Mouse (Mus musculus): ENCODE measurements around the gene Sema4c. TPM values are rescaled to one million over a fixed set of nuclear protein-coding genes. Genes with fewer than 3 reads are reported as not detected.

The Sema4c gene
- polyA plus RNA-seq, 1 experiment from 2014 or later = 10.0 TPM

DNA sequence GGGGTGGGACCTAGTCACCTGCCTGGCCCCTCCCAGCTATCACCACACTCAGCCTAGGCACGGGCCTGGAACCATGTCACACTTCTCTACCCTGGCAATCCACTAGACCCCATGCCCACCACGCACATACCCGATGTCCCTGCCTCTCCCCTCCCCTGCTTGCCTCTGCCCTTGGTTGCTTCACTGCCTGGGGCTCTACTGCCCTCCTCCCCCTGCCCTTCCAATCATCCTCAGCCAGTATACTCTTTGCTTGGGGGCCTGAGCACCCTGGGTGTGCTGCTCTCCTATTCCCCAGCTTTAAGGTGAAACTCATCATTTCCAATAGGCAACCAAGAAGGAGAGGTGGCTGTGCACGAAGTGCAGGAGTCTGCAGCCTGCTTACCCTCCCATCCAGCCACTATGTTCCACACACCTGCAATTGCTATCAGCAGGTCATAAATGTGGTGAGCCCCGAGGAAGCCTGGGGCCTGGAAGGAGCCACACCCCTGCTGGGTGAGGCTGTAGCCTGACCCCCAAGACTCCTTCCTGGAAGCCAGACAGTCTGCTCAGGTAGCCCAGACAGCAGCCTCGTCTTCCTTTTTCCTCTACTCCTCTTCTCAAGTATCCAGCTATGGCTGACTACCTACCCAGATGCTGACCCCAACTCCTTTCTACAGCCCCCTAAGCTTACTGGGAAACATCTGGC lies 19.0 kb upstream of the Sema4c start:
- H3K36me3 ChIP-seq = no peaks in the 10 kb centered on the region
- no peak overlapping the region for H3K4me2 ChIP-seq
- no peak for ATAC-seq (ENCODE audit: extremely low read depth, insufficient number of reproducible peaks, low FRiP score, low TSS enrichment)
- H3K27ac ChIP-seq (replicated peaks) = no peak overlapping the region
- no peaks in the 10 kb centered on the region for H3K27me3 ChIP-seq (replicated peaks)
- no peak overlapping the region for H3K9ac ChIP-seq
- WGBS = 65% methylated on average over 6 of the region's 6 CpGs
- H3K4me1 ChIP-seq = peaks cover 68% of the 10 kb centered on the region
- H3K4me3 ChIP-seq = no peak overlapping the region
- H3K9me3 ChIP-seq = no peaks in the 10 kb centered on the region

DNA sequence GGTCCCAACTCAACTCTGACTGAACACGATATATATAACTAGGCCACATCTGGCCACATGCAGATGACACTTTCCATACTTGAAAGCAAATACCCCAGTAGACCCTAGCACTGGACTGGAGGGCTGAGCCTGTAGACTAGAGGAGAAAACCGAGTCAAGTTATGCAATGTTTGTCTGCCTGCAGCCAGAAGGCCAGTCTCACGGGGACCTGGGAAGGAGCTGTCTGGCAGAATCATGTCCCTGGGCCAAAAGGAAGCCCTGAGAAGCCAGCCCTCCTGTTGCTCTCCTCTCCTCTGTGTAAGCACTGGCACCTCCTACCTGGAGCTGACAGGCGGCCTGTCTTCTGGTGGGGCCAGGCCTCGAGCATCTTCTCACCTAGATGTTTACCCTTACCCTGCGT lies 17.2 kb upstream of the Sema4c start:
- ATAC-seq (ENCODE audit: extremely low read depth, insufficient number of reproducible peaks, low FRiP score, low TSS enrichment) = no peak
- Histone ChIP-seq H3K9me3 (no peaks in the 10 kb centered on the region), H3K9ac (peak overlapping the region; percentile 25; the same call in 1 of the 2 replicates), H3K4me3 (no peak overlapping the region), H3K36me3 (no peaks in the 10 kb centered on the region), H3K4me2 (no peak overlapping the region), H3K27me3 (replicated peaks) (no peaks in the 10 kb centered on the region), H3K4me1 (peaks cover 68% of the 10 kb centered on the region), H3K27ac (replicated peaks) (no peak overlapping the region)
- 62% methylated on average over 6 of the region's 6 CpGs for WGBS

DNA sequence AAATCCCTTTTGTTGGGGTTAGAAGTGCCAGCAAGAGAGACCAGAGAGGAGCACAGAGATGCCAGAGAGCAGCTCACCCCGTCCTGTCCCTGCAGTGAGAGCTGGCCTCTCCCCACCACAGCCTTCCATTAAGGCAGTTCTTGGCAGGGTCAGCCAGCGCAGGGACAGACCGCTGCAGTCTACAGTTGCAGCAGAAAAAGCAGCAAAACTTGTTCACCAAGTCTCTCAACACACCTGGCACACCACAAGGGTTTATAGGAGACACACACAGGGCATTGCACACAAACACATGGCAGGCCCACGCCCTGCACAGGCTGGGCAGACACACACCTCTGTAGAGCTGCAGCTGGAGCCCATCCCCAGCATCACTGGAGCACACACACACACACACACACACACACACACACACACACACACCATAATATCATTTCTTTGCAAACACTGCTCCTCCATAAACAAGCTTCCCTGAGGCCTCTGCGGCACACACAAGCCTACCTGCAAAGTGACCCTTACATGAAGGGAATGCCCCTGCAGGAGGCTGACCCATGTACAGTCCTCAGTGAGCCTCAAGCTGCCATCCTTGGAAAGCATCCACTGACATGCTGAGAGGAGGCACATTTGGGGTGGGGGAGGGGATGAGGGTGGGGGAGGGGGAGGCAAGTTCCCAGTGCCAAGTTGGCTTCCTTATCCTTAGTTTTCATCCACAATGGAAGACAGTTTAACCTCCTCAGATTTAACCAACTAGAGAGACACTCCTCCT lies 16.2 kb upstream of the Sema4c start:
- Histone ChIP-seq H3K4me1 (peaks cover 68% of the 10 kb centered on the region), H3K27ac (replicated peaks) (no peak overlapping the region)
- 87% methylated on average over 5 of the region's 5 CpGs for WGBS

DNA sequence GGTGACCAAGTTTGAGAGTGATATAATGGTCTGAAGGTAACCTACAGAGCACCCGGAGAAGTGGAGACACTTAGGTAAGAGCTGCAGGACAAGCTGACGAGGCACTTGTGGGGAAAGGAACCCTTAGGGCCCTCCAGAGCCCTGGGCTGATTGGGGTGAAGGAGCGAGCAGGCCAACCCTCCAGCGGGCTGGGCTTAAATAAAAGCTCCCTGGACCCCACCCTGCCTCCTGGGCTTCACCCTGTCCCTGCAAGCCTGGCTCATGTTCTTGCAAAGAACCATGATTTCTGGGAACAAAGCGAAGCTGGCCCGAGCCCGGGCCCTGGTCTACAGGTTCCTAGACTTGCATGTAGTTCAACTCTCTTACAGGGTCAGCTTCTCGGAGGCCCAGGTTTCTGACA lies 15.4 kb upstream of the Sema4c start:
- H3K9me3 ChIP-seq = no peaks in the 10 kb centered on the region
- H3K4me2 ChIP-seq = no peak overlapping the region
- H3K9ac ChIP-seq = no peak overlapping the region
- 72% methylated on average over 8 of the region's 8 CpGs for WGBS
- H3K36me3 ChIP-seq = no peaks in the 10 kb centered on the region
- no peak for ATAC-seq (ENCODE audit: extremely low read depth, insufficient number of reproducible peaks, low FRiP score, low TSS enrichment)
- no peak overlapping the region for H3K4me3 ChIP-seq
- H3K27ac ChIP-seq (replicated peaks) = no peak overlapping the region
- no peaks in the 10 kb centered on the region for H3K27me3 ChIP-seq (replicated peaks)
- peaks cover 68% of the 10 kb centered on the region for H3K4me1 ChIP-seq

More for the DNA sequence above, 16.2 kb upstream of the Sema4c start:
- Histone ChIP-seq H3K4me3 (no peak overlapping the region), H3K4me2 (no peak overlapping the region), H3K27me3 (replicated peaks) (no peaks in the 10 kb centered on the region), H3K9ac (no peak overlapping the region), H3K36me3 (no peaks in the 10 kb centered on the region), H3K9me3 (no peaks in the 10 kb centered on the region)
- no peak for ATAC-seq (ENCODE audit: extremely low read depth, insufficient number of reproducible peaks, low FRiP score, low TSS enrichment)

DNA sequence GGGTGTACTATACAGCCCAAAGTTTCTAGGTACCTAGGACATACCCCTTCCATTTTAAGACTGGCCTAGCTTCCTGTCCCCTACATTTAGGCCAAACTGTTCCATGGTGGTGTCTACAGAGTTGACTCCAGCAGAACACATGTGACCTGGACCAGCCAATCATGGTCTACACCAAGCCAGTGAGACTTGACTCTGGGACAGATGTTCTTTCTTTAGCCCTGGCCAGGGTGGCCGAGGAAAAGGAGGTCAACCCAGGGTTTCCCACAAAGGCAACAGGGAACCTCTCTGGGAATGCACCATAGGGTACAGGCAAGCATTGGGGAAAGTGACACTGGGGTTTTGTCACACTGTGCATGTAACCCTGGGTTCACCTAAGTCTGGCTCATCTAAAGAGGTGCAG lies 14.6 kb upstream of the Sema4c start:
- no peaks in the 10 kb centered on the region for H3K9me3 ChIP-seq
- H3K27ac ChIP-seq (replicated peaks) = no peak overlapping the region
- H3K36me3 ChIP-seq = no peaks in the 10 kb centered on the region
- WGBS = 50% methylated on average over 1 of the region's 1 CpGs
- H3K4me3 ChIP-seq = no peak overlapping the region
- H3K4me1 ChIP-seq = peaks cover 76% of the 10 kb centered on the region
- no peaks in the 10 kb centered on the region for H3K27me3 ChIP-seq (replicated peaks)
- no peak overlapping the region for H3K4me2 ChIP-seq
- no peak for ATAC-seq (ENCODE audit: extremely low read depth, insufficient number of reproducible peaks, low FRiP score, low TSS enrichment)
- H3K9ac ChIP-seq = no peak overlapping the region

DNA sequence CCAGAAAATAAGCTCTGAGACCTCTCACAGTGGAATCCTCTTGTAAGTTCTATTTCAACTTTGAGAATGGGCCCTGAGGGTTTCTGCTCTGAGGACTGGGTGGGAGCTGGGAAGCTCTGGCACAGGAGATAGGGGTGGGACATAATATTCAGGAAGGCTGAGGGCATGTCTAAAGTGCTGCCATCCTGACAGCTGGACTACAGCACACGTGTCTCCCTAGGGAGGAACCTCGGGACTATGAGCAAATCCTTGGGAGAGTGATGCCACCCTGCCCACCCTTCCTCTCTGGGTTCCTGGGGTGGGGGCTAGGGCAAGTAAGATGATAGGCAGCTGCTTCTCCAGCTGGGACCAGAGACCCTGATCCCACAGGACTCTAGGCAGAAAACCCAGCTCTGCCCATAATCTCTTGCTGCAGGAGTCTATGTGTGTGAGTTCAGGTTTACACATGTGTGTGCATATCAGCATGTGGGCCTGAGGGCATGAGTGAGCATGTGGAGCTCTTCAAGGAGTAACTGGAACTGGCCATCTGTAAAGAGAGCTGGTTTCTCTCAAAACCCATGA lies 14.1 kb upstream of the Sema4c start:
- H3K4me2 ChIP-seq = no peak overlapping the region
- H3K9ac ChIP-seq = no peak overlapping the region
- H3K4me1 ChIP-seq = peaks cover 77% of the 10 kb centered on the region
- WGBS = 51% methylated on average over 2 of the region's 2 CpGs
- H3K36me3 ChIP-seq = no peaks in the 10 kb centered on the region
- no peak overlapping the region for H3K27ac ChIP-seq (replicated peaks)
- no peak overlapping the region for H3K4me3 ChIP-seq
- no peak for ATAC-seq (ENCODE audit: extremely low read depth, insufficient number of reproducible peaks, low FRiP score, low TSS enrichment)
- H3K27me3 ChIP-seq (replicated peaks) = no peaks in the 10 kb centered on the region
- H3K9me3 ChIP-seq = no peaks in the 10 kb centered on the region

DNA sequence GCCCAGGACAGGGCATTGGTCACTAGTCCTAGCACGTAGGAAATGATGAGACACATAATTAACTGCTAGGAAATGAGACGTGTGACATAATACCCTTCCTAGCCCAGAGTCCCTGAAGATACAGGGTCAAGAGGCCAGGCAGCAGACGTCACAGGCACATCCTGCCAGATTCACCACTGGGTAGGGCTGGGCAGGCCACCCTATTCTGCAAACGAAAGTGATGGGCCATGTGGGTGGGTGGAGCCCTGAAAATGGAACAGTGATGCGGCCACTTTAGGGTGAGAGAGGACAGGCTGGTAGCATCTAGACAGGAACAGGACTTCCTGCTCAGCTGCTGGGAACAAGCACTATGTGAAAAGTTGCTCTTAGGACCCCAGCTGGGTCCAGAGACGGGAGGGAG lies 13.5 kb upstream of the Sema4c start:
- no peak overlapping the region for H3K4me2 ChIP-seq
- no peaks in the 10 kb centered on the region for H3K27me3 ChIP-seq (replicated peaks)
- 0 out of 2 replicates have a peak overlapping the region, but pooled peaks have one; percentile 1 for H3K27ac ChIP-seq (replicated peaks)
- ATAC-seq (ENCODE audit: extremely low read depth, insufficient number of reproducible peaks, low FRiP score, low TSS enrichment) = no peak
- H3K4me3 ChIP-seq = no peak overlapping the region
- H3K4me1 ChIP-seq = peaks cover 76% of the 10 kb centered on the region
- 30% methylated on average over 6 of the region's 6 CpGs for WGBS
- H3K9ac ChIP-seq = no peak overlapping the region
- H3K36me3 ChIP-seq = no peaks in the 10 kb centered on the region
- no peaks in the 10 kb centered on the region for H3K9me3 ChIP-seq

DNA sequence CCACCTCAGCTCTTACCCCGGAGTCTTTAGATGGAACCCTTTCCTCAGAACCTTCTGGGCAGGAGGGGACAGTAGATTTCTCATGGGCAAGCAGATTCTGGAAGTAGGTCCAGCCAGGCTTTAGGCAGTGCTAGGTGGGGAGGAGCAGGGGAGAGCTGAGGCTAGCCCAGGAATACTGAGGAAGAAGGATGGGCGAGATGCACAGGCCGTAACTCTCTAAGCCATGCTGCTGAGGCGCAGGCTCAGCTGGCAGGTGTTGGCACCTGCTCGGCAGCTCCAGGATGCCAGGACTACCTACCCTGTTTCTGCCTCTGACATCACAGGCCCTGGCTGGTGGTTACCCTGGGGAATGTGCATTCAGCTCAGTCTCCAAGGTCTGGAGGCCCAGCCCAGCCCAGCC lies 12.2 kb upstream of the Sema4c start:
- H3K4me2 ChIP-seq = no peak overlapping the region
- peak overlapping the region; percentile 0 for H3K9ac ChIP-seq
- H3K36me3 ChIP-seq = no peaks in the 10 kb centered on the region
- H3K27ac ChIP-seq (replicated peaks) = no peak overlapping the region
- H3K9me3 ChIP-seq = no peaks in the 10 kb centered on the region
- no peak overlapping the region for H3K4me3 ChIP-seq
- ATAC-seq (ENCODE audit: extremely low read depth, insufficient number of reproducible peaks, low FRiP score, low TSS enrichment) = no peak
- H3K27me3 ChIP-seq (replicated peaks) = no peaks in the 10 kb centered on the region
- 88% methylated on average over 5 of the region's 5 CpGs for WGBS
- peaks cover 74% of the 10 kb centered on the region for H3K4me1 ChIP-seq

DNA sequence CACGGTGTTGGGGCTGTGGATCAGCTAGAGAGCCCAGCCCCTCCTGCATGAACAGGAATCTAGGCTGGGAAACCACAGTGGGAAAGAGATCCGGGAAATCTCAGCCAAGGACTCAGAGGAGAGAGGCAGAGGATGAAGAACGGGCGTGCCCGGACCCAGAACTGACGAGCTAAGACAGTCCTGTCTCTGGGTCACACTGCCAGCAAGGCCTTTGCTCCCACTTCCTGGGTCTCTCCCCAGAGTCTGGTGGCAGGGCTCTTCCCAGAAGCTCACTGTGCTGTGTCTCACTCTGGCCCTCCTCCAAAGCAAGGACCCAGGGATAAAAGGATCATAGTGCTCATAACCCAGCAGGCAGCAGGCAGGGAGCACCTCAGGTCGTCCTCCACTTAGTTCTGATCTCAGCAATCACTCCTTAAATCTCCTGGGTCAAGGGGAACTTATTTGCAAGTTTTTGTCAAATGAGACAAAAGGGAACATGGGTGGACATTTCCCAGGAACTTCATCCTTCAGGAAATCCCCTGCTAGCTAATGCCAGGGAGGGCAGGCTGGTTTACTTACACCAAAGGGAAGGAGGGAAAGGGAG lies 11.6 kb upstream of the Sema4c start:
- Histone ChIP-seq H3K36me3 (no peaks in the 10 kb centered on the region), H3K27me3 (replicated peaks) (no peaks in the 10 kb centered on the region), H3K4me1 (peaks cover 73% of the 10 kb centered on the region), H3K9me3 (no peaks in the 10 kb centered on the region), H3K27ac (replicated peaks) (0 out of 2 replicates have a peak overlapping the region, but pooled peaks have one; percentile 2), H3K4me3 (no peak overlapping the region), H3K4me2 (no peak overlapping the region), H3K9ac (peak overlapping the region; percentile 28)
- 73% methylated on average over 7 of the region's 7 CpGs for WGBS
- no peak for ATAC-seq (ENCODE audit: extremely low read depth, insufficient number of reproducible peaks, low FRiP score, low TSS enrichment)

DNA sequence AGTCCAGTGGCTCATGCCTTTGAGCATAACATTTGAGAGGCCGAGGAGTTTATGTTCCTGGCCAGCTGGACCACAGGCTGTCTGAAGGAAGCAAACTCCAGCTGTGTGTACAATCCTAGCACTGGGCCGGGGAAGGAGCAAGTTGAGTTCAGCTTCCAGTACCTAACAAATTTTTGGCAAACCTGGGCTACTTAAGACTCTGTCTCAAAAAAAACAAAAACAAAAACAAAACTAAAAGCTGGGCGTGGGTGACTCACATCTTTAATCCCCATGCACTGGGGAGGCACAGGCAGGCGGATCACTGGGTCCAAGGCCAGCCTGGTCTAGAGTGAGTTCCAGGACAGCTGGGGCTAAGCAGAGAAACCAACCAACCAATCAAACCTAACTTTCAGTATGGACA lies 10.6 kb upstream of the Sema4c start:
- no peaks in the 10 kb centered on the region for H3K9me3 ChIP-seq
- H3K9ac ChIP-seq = no peak overlapping the region
- H3K4me1 ChIP-seq = peaks cover 74% of the 10 kb centered on the region
- ATAC-seq (ENCODE audit: extremely low read depth, insufficient number of reproducible peaks, low FRiP score, low TSS enrichment) = no peak
- 0 out of 2 replicates have a peak overlapping the region, but pooled peaks have one; percentile 26 for H3K27ac ChIP-seq (replicated peaks)
- H3K4me3 ChIP-seq = no peak overlapping the region
- no peaks in the 10 kb centered on the region for H3K27me3 ChIP-seq (replicated peaks)
- no peak overlapping the region for H3K4me2 ChIP-seq
- WGBS = 70% methylated on average over 4 of the region's 4 CpGs
- H3K36me3 ChIP-seq = no peaks in the 10 kb centered on the region

DNA sequence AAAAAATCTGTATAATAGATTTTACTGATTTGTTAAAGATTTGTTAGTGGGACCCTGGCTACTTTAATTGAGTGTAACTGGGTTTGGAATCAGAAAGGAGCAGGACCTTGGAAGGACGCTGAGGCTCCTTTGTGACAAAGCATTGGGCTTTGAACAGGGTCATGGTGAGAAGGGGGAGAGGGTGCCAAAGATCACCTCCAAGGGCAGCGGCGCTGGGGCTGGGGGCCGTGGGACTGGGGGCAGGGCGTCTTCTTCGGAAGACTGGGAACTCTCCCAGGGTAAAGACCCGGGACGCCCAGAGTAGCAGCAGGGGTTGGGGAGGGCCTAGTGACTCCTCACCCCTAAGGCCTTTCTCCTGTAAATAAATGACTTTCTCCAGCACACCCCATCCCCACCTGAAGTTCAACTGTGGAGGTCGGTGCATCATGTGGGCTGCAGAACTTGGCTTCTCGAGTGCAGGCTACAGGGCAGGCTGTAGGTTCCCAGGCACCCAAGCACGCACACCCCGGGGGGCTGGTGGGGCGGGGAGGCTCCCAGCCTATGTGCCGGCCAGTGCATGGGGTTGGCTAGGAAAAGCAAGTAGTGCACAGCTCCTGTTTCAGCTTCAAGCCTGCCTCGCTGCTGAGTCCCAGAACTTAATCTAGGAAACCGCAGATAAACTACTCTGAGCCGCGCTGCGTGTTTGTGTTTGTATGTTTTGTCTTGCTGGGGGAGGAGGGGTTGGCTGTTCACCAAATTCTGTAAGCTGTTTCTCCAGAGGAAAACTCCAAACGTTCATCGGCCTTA lies 9.9 kb upstream of the Sema4c start:
- peak overlapping the region; percentile 24; the same call in 1 of the 2 replicates for H3K9ac ChIP-seq
- H3K4me2 ChIP-seq = no peak overlapping the region
- ATAC-seq (ENCODE audit: extremely low read depth, insufficient number of reproducible peaks, low FRiP score, low TSS enrichment) = no peak
- H3K4me1 ChIP-seq = peaks cover 78% of the 10 kb centered on the region
- H3K27me3 ChIP-seq (replicated peaks) = no peaks in the 10 kb centered on the region
- H3K9me3 ChIP-seq = no peaks in the 10 kb centered on the region
- H3K4me3 ChIP-seq = no peak overlapping the region
- no peaks in the 10 kb centered on the region for H3K36me3 ChIP-seq
- WGBS = 39% methylated on average over 21 of the region's 21 CpGs
- no peak overlapping the region for H3K27ac ChIP-seq (replicated peaks)

Measured in heart, embryonic 13.5 days (tissue).